8 mouse cellular contexts compared by ENCODE assay signal in genomic region chr4:98789861-98790311, GRCm38 (mm10). TPM values are rescaled to one million over a fixed set of nuclear protein-coding genes. Genes with fewer than 3 reads are reported as not detected.
DNase-seq lines count a peak whose midpoint lies in the region; ATAC-seq lines count a peak whose summit lies in the region.

No protein-coding gene starts in this region.

- ATAC-seq in forebrain, embryonic 16.5 days: peak; percentile 74
- ATAC-seq in midbrain, embryonic 11.5 days (ENCODE audit: low FRiP score): peak; percentile 54
- no peak for ATAC-seq in monocyte, adult 5-6 weeks (replicated peaks; ENCODE audit: insufficient number of reproducible peaks, low FRiP score, low TSS enrichment, poor library complexity, severe bottlenecking)

- 3% methylated on average over 10 of the region's 10 CpGs for WGBS in forebrain, embryonic 16.5 days
- 9% methylated on average over 10 of the region's 10 CpGs for WGBS in midbrain, embryonic 11.5 days

- DNase-seq in kidney, adult 18-20 months: peak; percentile 15
- no peak for DNase-seq in kidney, adult 8-10 months
- peak; percentile 57 for DNase-seq in kidney, postnatal 10 days
- peak; percentile 89 for DNase-seq in midbrain, embryonic 11.5 days (ENCODE audit: low spot score, missing footprints)
- DNase-seq in adrenal gland, adult 8-10 months: no peak
- DNase-seq in spleen, postnatal 10 days (ENCODE audit: low spot score in 2 of 2): no peak

- peak overlapping the region; percentile 44 for H3K9ac ChIP-seq in forebrain, embryonic 16.5 days (replicated peaks; ENCODE audit: low read depth, low read length)
- H3K9ac ChIP-seq in midbrain, embryonic 11.5 days (ENCODE audit: low read length): peak overlapping the region; percentile 54

- no peaks in the 10 kb centered on the region for H3K27me3 ChIP-seq in forebrain, embryonic 16.5 days (replicated peaks; ENCODE audit: control insufficient read depth, insufficient read depth, low read length)
- H3K27me3 ChIP-seq in midbrain, embryonic 11.5 days (ENCODE audit: control insufficient read depth, insufficient read depth, low read length): no peaks in the 10 kb centered on the region

- H3K4me1 ChIP-seq in forebrain, embryonic 16.5 days (replicated peaks; ENCODE audit: control insufficient read depth, insufficient read depth, low read length): peaks cover 16% of the 10 kb centered on the region
- H3K4me1 ChIP-seq in midbrain, embryonic 11.5 days (ENCODE audit: control insufficient read depth, insufficient read depth, low read length): peaks cover 6% of the 10 kb centered on the region

- H3K4me3 ChIP-seq in forebrain, embryonic 16.5 days (replicated peaks; ENCODE audit: low read length): peak overlapping the region; percentile 39
- peak overlapping the region; percentile 19 for H3K4me3 ChIP-seq in midbrain, embryonic 11.5 days (ENCODE audit: low read depth, low read length)

- H3K9me3 ChIP-seq in forebrain, embryonic 16.5 days (ENCODE audit: control insufficient read depth, low read length): no peaks in the 10 kb centered on the region
- no peaks in the 10 kb centered on the region for H3K9me3 ChIP-seq in midbrain, embryonic 11.5 days (ENCODE audit: control insufficient read depth, low read length)

- H3K36me3 ChIP-seq in forebrain, embryonic 16.5 days (ENCODE audit: control insufficient read depth, insufficient read depth): no peaks in the 10 kb centered on the region
- H3K36me3 ChIP-seq in midbrain, embryonic 11.5 days (ENCODE audit: control insufficient read depth, insufficient read depth, low read length): no peaks in the 10 kb centered on the region

- H3K27ac ChIP-seq in forebrain, embryonic 16.5 days (ENCODE audit: low read length): no peak overlapping the region
- H3K27ac ChIP-seq in midbrain, embryonic 11.5 days (ENCODE audit: low read depth, low read length): no peak overlapping the region

- H3K4me2 ChIP-seq in forebrain, embryonic 16.5 days (ENCODE audit: low read length): peak overlapping the region; percentile 64
- peak overlapping the region; percentile 51 for H3K4me2 ChIP-seq in midbrain, embryonic 11.5 days

RNA-seq across cellular contexts. Expression of gene Kank4, which starts 27.5 kb away (rescaled TPM):
- 0.29 and 0.46 TPM in 2 replicates for polyA plus RNA-seq in forebrain, embryonic 16.5 days (2015; fragmentation: Nextera tagmentation; extraction: Ambion mirVana)
- polyA plus RNA-seq in midbrain, embryonic 11.5 days (2014; fragmentation: Nextera tagmentation; extraction: Ambion mirVana): 0.92 and 0.98 TPM in 2 replicates
- 1 to 10 TPM; 3.1 to 4.2 (median 4.0) TPM for total RNA-seq in adrenal gland, adult 8-10 months (2022)
- not detected in 3 replicates for total RNA-seq in monocyte, adult 5-6 weeks (2017)

RNA-seq across cellular contexts. Expression of gene I0C0044D17Rik, which starts 33.8 kb away (rescaled TPM):
- polyA plus RNA-seq in forebrain, embryonic 16.5 days (2015; fragmentation: Nextera tagmentation; extraction: Ambion mirVana): not detected in 2 replicates
- not detected in 2 replicates for polyA plus RNA-seq in midbrain, embryonic 11.5 days (2014; fragmentation: Nextera tagmentation; extraction: Ambion mirVana)
- not detected for total RNA-seq in adrenal gland, adult 8-10 months (2022)
- total RNA-seq in monocyte, adult 5-6 weeks (2017): not detected in 3 replicates

Comparison
In these comparisons a context has a peak if more than half of its experiments do, and no peak if none do; other contexts are left out.
1. DNase-seq: peak in kidney, adult 18-20 months (single experiment), kidney, postnatal 10 days (single experiment) and midbrain, embryonic 11.5 days (single experiment); none in kidney, adult 8-10 months (0 of 2), adrenal gland, adult 8-10 months (single experiment) and spleen, postnatal 10 days (0 of 2).